Mouse (Mus musculus) megakaryocyte, embryonic 14.5 days (primary cell): ENCODE measurements around the gene Zfp654. TPM values are rescaled to one million over a fixed set of nuclear protein-coding genes. Genes with fewer than 3 reads are reported as not detected.
A peak's percentile ranks its signal among the peaks of the same experiment; 100 is the strongest.
"Not testable (repeated sequence)": the region's sequence is repeated elsewhere in the genome, so short reads cannot be mapped to it uniquely, and the experiment has no call there.

Experiments used
- H3K27me3 ChIP-seq: replicated peaks from 2 replicates; pipeline ENCODE3; 2012; ENCODE audit warnings: inconsistent platforms
- H3K36me3 ChIP-seq: replicated peaks from 2 replicates; pipeline ENCODE3; 2012; ENCODE audit warnings: low read length, inconsistent platforms, mixed read lengths
- H3K4me1 ChIP-seq: 2 replicates; pipeline ENCODE4 v1.6.1; 2012; ENCODE audit warnings: inconsistent platforms
- H3K4me3 ChIP-seq: replicated peaks from 2 replicates; pipeline ENCODE3; 2012; ENCODE audit warnings: moderate library complexity, mild to moderate bottlenecking, inconsistent platforms
- H3K9me3 ChIP-seq: 2 replicates; pipeline ENCODE4 v1.6.1; 2012; ENCODE audit warnings: inconsistent platforms
- FLI1 ChIP-seq: IDR thresholded peaks from 2 replicates; pipeline ENCODE4 v1.6.1; 2012; ENCODE audit warnings: low read length, inconsistent platforms, mixed read lengths
- GATA1 ChIP-seq: IDR thresholded peaks from 3 replicates; pipeline ENCODE4 v1.6.1; 2012; ENCODE audit warnings: mixed read lengths, low read length, inconsistent platforms, borderline replicate concordance
- polyA plus RNA-seq: library from polyadenylated mRNA; stranded (reverse); fragments of >175 nt; gene quantifications from 2 replicates; pipeline ENCODE4 v1.2.3, GENCODE M21; 2012; ENCODE audit warnings: low replicate concordance; ENCODE audit not compliant: insufficient read depth

The Zfp654 gene
- polyA plus RNA-seq, 1 experiment = 0.13 TPM

GRCm38 (mm10) chr16:64877314-64877713 lies 25.9 kb upstream of the Zfp654 start:
- no peaks in the 10 kb centered on the region for H3K27me3 ChIP-seq
- peaks cover 18% of the 10 kb centered on the region for H3K4me1 ChIP-seq
- H3K4me3 ChIP-seq = no peak overlapping the region
- no peak for TF ChIP-seq FLI1
- no peaks in the 10 kb centered on the region for H3K9me3 ChIP-seq
- no peaks in the 10 kb centered on the region for H3K36me3 ChIP-seq

GRCm38 (mm10) chr16:64876631-64877265 lies 25.3 kb upstream of the Zfp654 start:
- peaks cover 23% of the 10 kb centered on the region for H3K4me1 ChIP-seq
- no peak for TF ChIP-seq FLI1
- no peak for TF ChIP-seq GATA1
- no peak overlapping the region for H3K4me3 ChIP-seq
- no peaks in the 10 kb centered on the region for H3K36me3 ChIP-seq
- no peaks in the 10 kb centered on the region for H3K9me3 ChIP-seq
- no peaks in the 10 kb centered on the region for H3K27me3 ChIP-seq

GRCm38 (mm10) chr16:64875822-64876221 lies 24.4 kb upstream of the Zfp654 start:
- Histone ChIP-seq H3K4me3 (no peak overlapping the region), H3K4me1 (peaks cover 23% of the 10 kb centered on the region), H3K27me3 (no peaks in the 10 kb centered on the region), H3K36me3 (no peaks in the 10 kb centered on the region), H3K9me3 (no peaks in the 10 kb centered on the region)
- TF ChIP-seq GATA1 (no peak), FLI1 (no peak)

- Histone ChIP-seq H3K9me3 (no peaks in the 10 kb centered on the region), H3K36me3 (no peaks in the 10 kb centered on the region), H3K4me1 (peaks cover 23% of the 10 kb centered on the region), H3K27me3 (no peaks in the 10 kb centered on the region), H3K4me3 (no peak overlapping the region)
- no peak for TF ChIP-seq FLI1
- TF ChIP-seq GATA1 = no peak
These were observed 23.9 kb upstream of the Zfp654 start for GRCm38 (mm10) chr16:64875384-64875783.

- no peaks in the 10 kb centered on the region for H3K9me3 ChIP-seq
- no peaks in the 10 kb centered on the region for H3K27me3 ChIP-seq
- H3K36me3 ChIP-seq = no peaks in the 10 kb centered on the region
- no peak; the same call in 2 of the 3 replicates for TF ChIP-seq GATA1
- no peak for TF ChIP-seq FLI1
- peak overlapping the region; percentile 94 for H3K4me3 ChIP-seq
- H3K4me1 ChIP-seq = peaks cover 22% of the 10 kb centered on the region
These were observed 22.2 kb upstream of the Zfp654 start for GRCm38 (mm10) chr16:64873416-64874305.

GRCm38 (mm10) chr16:64872841-64873240 lies 21.4 kb upstream of the Zfp654 start:
- TF ChIP-seq GATA1 (no peak), FLI1 (no peak)
- H3K36me3 ChIP-seq = no peaks in the 10 kb centered on the region
- no peaks in the 10 kb centered on the region for H3K27me3 ChIP-seq
- H3K9me3 ChIP-seq = no peaks in the 10 kb centered on the region
- peak overlapping the region; percentile 94 for H3K4me3 ChIP-seq
- H3K4me1 ChIP-seq = peaks cover 22% of the 10 kb centered on the region

- no peaks in the 10 kb centered on the region for H3K27me3 ChIP-seq
- peak overlapping the region; percentile 85 for H3K4me3 ChIP-seq
- no peaks in the 10 kb centered on the region for H3K36me3 ChIP-seq
- no peaks in the 10 kb centered on the region for H3K9me3 ChIP-seq
- TF ChIP-seq FLI1 = no peak
- peaks cover 22% of the 10 kb centered on the region for H3K4me1 ChIP-seq
These were observed 20.8 kb upstream of the Zfp654 start for GRCm38 (mm10) chr16:64872296-64872695.

GRCm38 (mm10) chr16:64869621-64870020 lies 18.2 kb upstream of the Zfp654 start:
- Histone ChIP-seq H3K4me1 (peaks cover 10% of the 10 kb centered on the region), H3K9me3 (no peaks in the 10 kb centered on the region), H3K36me3 (no peaks in the 10 kb centered on the region), H3K4me3 (no peak overlapping the region), H3K27me3 (no peaks in the 10 kb centered on the region)
- TF ChIP-seq FLI1 = no peak
- TF ChIP-seq GATA1 = no peak

- Histone ChIP-seq H3K4me1 (peaks cover 10% of the 10 kb centered on the region), H3K4me3 (no peak overlapping the region), H3K27me3 (no peaks in the 10 kb centered on the region), H3K9me3 (no peaks in the 10 kb centered on the region), H3K36me3 (no peaks in the 10 kb centered on the region)
- TF ChIP-seq GATA1 (no peak), FLI1 (no peak)
These were observed 17.2 kb upstream of the Zfp654 start for GRCm38 (mm10) chr16:64868613-64869012.

- H3K4me1 ChIP-seq, H3K36me3 ChIP-seq, H3K4me3 ChIP-seq, H3K27me3 ChIP-seq, H3K9me3 ChIP-seq: not testable (repeated sequence)
These were observed 14.4 kb upstream of the Zfp654 start for GRCm38 (mm10) chr16:64865841-64866240.
